Mouse (Mus musculus) erythroblast, embryonic 14.5 days (primary cell): ENCODE results near the gene Grpel1.

ENCODE experiments used
- GATA1 ChIP-seq: IDR thresholded peaks from 2 replicates; pipeline ENCODE4 v1.6.1; 2012; ENCODE audit warnings: low read length, inconsistent platforms, mixed read lengths
- TAL1 ChIP-seq: IDR thresholded peaks from 3 replicates; pipeline ENCODE4 v1.6.1; 2012; ENCODE audit warnings: low read length, inconsistent platforms, mixed read lengths

- no peak for TF ChIP-seq GATA1
- TF ChIP-seq TAL1, result no peak
Measured at GRCm38 (mm10) chr5:36505643-36506042, 40.8 kb downstream of the Grpel1 start.
